Mouse (Mus musculus): ENCODE measurements around the gene Usp27x. TPM values are rescaled to one million over a fixed set of nuclear protein-coding genes. Genes with fewer than 3 reads are reported as not detected.

Gene Usp27x
- polyA plus RNA-seq, 1 experiment from 2014 or later: 0.64 TPM

Other genes with a start within 250 kb of the Usp27x start
- 11.4 and 11.8 TPM in 2 replicates for gene Clcn5, start 56.5 kb downstream of the Usp27x start, polyA plus RNA-seq (2016; fragmentation: Nextera tagmentation; extraction: Ambion mirVana)
- 0.21 and 0.51 TPM in 2 replicates for gene Foxp3, start 197.8 kb upstream of the Usp27x start, polyA plus RNA-seq (2016; fragmentation: Nextera tagmentation; extraction: Ambion mirVana)
- 2.1 and 2.8 TPM in 2 replicates for gene Ppp1r3f, start 198.5 kb upstream of the Usp27x start, polyA plus RNA-seq (2016; fragmentation: Nextera tagmentation; extraction: Ambion mirVana)
- gene Ccdc22, start 229.7 kb upstream of the Usp27x start, polyA plus RNA-seq (2016; fragmentation: Nextera tagmentation; extraction: Ambion mirVana): 34.3 and 36.4 TPM in 2 replicates
- not detected in 2 replicates for gene Cacna1f, start 231.3 kb upstream of the Usp27x start, polyA plus RNA-seq (2016; fragmentation: Nextera tagmentation; extraction: Ambion mirVana)